Mouse (Mus musculus) hindbrain, embryonic 16.5 days (tissue): ENCODE measurements around the gene Snap25. TPM values are rescaled to one million over a fixed set of nuclear protein-coding genes. Genes with fewer than 3 reads are reported as not detected.

Experiments used
- ATAC-seq: fragments of 200-750 bp; cut with Nextera tagmentation; 2 replicates; pipeline ENCODE4 v1.8.0; 2017; ENCODE audit warnings: moderate TSS enrichment, moderate library complexity
- H3K27ac ChIP-seq: fragments of 300-500 bp; sonication (generic); 2 replicates; pipeline ENCODE4 v1.5.1; 2014; ENCODE audit warnings: low read depth, mild to moderate bottlenecking, control low read depth, low read length, moderate library complexity
- H3K27me3 ChIP-seq: fragments of 300-500 bp; sonication (generic); replicated peaks from 2 replicates; pipeline ENCODE4 v1.6.1; 2014; ENCODE audit warnings: low read length; ENCODE audit not compliant: control insufficient read depth, insufficient read depth
- H3K36me3 ChIP-seq: fragments of 300-500 bp; sonication (generic); 2 replicates; pipeline ENCODE4 v1.6.1; 2014; ENCODE audit warnings: mild to moderate bottlenecking, low read length, moderate library complexity, mixed read lengths; ENCODE audit not compliant: control insufficient read depth, insufficient read depth
- H3K4me1 ChIP-seq: fragments of 300-500 bp; sonication (generic); 2 replicates; pipeline ENCODE4 v1.6.1; 2014; ENCODE audit warnings: low read depth, low read length; ENCODE audit not compliant: control insufficient read depth, insufficient read depth
- H3K4me2 ChIP-seq: fragments of 300-500 bp; sonication (generic); 2 replicates; pipeline ENCODE4 v1.6.1; 2014; ENCODE audit warnings: mild to moderate bottlenecking, low read length, control low read depth, moderate library complexity
- H3K4me3 ChIP-seq: fragments of 300-500 bp; sonication (generic); 2 replicates; pipeline ENCODE4 v1.5.1; 2014; ENCODE audit warnings: mild to moderate bottlenecking, low read length, control low read depth, moderate library complexity
- H3K9ac ChIP-seq: fragments of 300-500 bp; sonication (generic); 2 replicates; pipeline ENCODE4 v1.6.1; 2014; ENCODE audit warnings: low read depth, mild to moderate bottlenecking, control low read depth, low read length, moderate library complexity
- H3K9me3 ChIP-seq: fragments of 300-500 bp; sonication (generic); 2 replicates; pipeline ENCODE4 v1.6.1; 2014; ENCODE audit warnings: mild to moderate bottlenecking, low read length, moderate library complexity; ENCODE audit not compliant: control insufficient read depth
- WGBS: fragments of 180-500 bp; shearing (Covaris S2); extraction: QIAGEN DNeasy Blood & Tissue Kit; methylation state at CpG from one replicate; pipeline ENCODE4 v1.1.7; 2014; 5-methylcytosine and 5-hydroxymethylcytosine counted together
- polyA plus RNA-seq: library from polyadenylated mRNA; unstranded; fragments of >200 nt; fragmentation: Nextera tagmentation; extraction: Ambion mirVana; gene quantifications from 2 replicates; pipeline ENCODE4 v1.2.1, GENCODE M21; 2015

Snap25 gene
- polyA plus RNA-seq, 1 experiment from 2014 or later: 326 TPM

DNA sequence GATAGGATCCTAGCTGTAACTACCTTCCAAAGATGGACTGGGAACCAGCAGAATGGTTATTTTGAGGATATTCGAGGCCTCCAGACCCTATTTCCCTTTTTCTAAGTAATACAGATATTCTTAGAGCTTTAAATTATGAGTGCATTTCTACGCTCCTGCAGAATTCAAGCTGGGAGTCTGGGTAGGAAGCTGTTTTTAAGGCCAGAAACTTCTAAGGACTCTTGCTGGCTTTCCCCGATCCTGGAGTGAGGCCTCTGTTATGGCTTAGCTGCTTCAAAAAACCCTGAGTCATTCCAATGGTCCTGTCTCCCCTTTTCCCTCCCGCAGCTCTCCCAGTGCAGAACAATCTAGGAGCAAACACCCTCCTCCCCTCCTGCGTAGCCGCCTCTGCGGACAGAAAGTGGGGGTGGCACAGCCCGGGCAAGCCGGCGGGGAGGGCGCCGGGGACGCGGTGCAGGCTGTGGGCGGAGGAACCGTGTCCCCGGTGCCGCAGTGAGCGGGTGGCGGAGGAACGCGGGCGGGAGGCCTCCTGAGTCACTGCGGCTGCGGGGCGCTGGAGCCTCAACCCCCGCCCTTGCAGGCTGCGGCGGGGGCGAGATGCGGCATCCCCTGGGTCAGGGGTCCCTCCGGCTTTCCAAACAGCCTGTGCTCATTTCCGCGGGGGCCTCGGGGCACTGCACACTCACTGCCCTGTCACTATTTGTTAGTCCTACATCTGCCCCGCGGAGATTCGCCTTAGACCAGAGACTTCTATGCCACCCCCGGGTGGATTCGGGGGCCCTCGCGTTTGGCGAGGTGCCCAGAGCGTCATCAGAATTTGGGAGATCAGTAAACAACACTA lies 34.7 kb upstream of the Snap25 start:
- Histone ChIP-seq H3K4me3 (peak overlapping the region; percentile 61), H3K9me3 (no peaks in the 10 kb centered on the region), H3K9ac (peak overlapping the region; percentile 77), H3K4me2 (peak overlapping the region; percentile 97), H3K4me1 (peaks cover 13% of the 10 kb centered on the region), H3K27ac (peak overlapping the region; percentile 85), H3K27me3 (no peaks in the 10 kb centered on the region), H3K36me3 (no peaks in the 10 kb centered on the region)
- peak; percentile 89 for ATAC-seq
- WGBS: 2% methylated on average over 41 of the region's 44 CpGs

DNA sequence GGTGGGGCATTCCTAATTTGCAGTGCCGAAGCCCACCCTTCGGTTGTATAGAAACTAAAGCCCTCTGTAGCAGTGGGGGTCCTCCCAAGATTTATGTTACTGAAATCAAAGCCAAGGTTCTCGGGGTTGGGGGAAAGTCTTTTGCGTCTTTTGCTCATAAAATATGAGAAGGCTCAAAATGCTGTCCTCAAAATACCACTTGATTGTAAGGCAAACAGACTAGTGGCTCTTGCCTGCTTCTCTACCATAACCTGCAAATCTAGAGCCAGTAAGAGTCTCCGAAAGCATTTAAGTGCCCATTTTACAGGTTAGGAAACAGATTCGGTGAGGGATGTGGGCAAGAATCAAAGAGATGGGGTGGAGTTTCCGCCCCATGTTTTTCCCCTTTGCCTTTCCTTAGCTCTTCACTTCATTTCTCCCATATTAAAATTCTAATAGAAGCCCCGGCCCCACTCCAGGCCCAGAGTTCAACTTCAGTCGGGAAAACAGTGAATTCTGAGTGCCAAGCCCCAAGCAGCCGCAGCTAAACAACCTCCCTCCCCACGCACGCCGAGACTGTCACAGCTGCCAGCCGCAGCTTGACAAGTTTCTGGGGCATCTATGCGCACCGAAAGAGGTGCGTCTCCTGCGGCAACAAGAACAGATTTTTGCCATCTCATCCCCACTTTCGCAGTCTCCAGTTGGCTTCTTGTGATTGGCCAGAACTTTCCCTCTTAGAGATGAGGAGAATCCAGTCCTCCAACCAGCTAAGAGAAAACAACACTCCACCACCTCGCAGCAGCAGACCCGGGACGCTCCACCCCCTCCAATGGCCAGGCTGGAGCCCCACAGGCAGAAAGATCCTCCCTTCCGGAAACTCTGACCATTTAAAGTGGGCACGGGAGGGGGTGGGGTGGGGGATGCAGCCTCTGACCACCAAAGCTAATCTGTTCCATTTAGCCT lies 33.7 kb upstream of the Snap25 start:
- Histone ChIP-seq H3K4me3 (peak overlapping the region; percentile 61), H3K9ac (peak overlapping the region; percentile 77), H3K36me3 (no peaks in the 10 kb centered on the region), H3K4me2 (peak overlapping the region; percentile 97), H3K27me3 (no peaks in the 10 kb centered on the region), H3K27ac (peak overlapping the region; percentile 85), H3K4me1 (peaks cover 13% of the 10 kb centered on the region), H3K9me3 (no peaks in the 10 kb centered on the region)
- ATAC-seq: peak; percentile 91
- WGBS: 1% methylated on average over 24 of the region's 24 CpGs

DNA sequence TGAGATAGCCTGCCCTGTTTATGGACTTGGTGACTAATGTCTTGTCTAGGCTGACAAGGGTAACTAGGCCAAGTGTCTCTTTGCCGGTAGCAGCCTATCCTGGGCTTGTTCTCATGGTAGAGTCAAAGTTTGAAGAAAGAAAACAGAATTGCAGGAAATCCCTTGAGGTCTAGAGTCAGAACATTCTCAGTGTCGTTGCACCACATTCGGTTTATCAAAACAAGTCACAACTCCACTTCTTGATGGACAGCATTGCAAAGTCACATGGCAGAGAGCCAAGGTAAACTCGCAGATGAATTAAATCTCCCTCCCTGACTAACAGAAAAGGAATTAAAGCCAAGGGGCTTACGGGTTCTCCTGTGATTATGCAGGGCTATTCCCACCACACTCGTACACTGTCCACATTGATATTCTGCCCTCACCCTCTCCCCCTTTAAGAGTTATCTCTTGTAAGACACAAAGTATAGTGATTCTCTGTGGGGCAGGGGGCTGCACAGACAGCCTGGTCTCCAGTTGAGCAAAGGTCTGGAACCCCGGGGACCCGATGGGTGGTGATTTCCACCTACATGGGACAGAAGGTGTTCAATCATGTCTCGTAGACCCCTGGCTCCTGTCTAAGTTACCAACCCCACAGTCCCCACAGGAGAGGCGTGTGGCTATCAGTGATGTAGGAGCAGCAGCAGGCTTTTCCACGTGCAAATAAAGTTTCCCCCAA lies 30.9 kb upstream of the Snap25 start:
- ATAC-seq: no peak
- H3K4me2 ChIP-seq: no peak overlapping the region
- H3K9ac ChIP-seq: no peak overlapping the region
- no peaks in the 10 kb centered on the region for H3K36me3 ChIP-seq
- no peak overlapping the region for H3K27ac ChIP-seq
- H3K27me3 ChIP-seq: no peaks in the 10 kb centered on the region
- 67% methylated on average over 11 of the region's 11 CpGs for WGBS
- no peaks in the 10 kb centered on the region for H3K9me3 ChIP-seq
- H3K4me1 ChIP-seq: peaks cover 13% of the 10 kb centered on the region
- no peak overlapping the region for H3K4me3 ChIP-seq

DNA sequence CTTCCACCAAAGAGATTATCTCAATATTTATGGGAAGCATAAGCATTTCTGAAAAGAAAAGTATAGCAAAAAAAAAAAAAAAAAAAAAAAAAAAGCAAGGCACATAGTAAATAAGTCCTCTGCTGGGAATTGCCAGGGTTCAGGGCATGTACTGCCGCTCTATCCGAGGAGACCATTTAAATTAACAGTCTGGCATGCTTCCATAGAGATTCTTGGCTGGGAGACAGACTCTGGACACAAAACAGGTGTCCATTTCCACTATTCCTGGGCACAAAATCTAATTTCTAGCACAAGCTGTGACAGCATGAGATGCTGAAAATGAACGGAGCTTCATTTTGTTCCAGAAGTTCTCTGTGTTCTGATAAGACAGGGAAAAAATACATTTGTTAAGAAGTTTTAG lies 27.1 kb upstream of the Snap25 start:
- no peak overlapping the region for H3K4me3 ChIP-seq
- H3K9ac ChIP-seq: no peak overlapping the region
- H3K27me3 ChIP-seq: no peaks in the 10 kb centered on the region
- WGBS: 50% methylated on average over 3 of the region's 3 CpGs
- no peak overlapping the region for H3K27ac ChIP-seq
- H3K9me3 ChIP-seq: no peaks in the 10 kb centered on the region
- ATAC-seq: peak; percentile 37; the same call in 1 of the 2 replicates
- H3K36me3 ChIP-seq: no peaks in the 10 kb centered on the region
- no peak overlapping the region for H3K4me2 ChIP-seq
- H3K4me1 ChIP-seq: no peaks in the 10 kb centered on the region

DNA sequence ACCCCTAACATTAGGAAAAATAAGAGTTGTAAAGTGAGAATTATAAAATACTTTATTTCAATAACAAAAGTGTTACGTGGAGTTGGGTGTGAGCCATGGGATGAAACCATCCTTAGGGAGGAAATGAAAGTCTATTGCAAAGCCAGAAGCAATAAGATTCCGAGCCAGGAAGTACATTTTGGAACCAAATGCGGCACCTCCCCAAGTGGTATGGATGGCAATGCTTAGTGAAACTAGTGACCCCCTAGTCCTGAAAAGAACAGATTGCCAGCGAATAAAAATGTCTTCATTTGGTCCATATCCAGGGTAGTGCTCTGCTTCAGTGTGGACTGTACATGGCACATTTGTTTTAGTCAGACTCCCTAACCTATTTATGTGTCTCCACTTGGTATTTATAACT lies 25.9 kb upstream of the Snap25 start:
- WGBS: 80% methylated on average over 4 of the region's 4 CpGs
- no peaks in the 10 kb centered on the region for H3K9me3 ChIP-seq
- H3K9ac ChIP-seq: no peak overlapping the region
- H3K36me3 ChIP-seq: no peaks in the 10 kb centered on the region
- no peak overlapping the region for H3K4me3 ChIP-seq
- no peaks in the 10 kb centered on the region; the same call in 1 of the 2 replicates for H3K4me1 ChIP-seq
- H3K27ac ChIP-seq: no peak overlapping the region
- ATAC-seq: no peak
- H3K27me3 ChIP-seq: no peaks in the 10 kb centered on the region
- no peak overlapping the region for H3K4me2 ChIP-seq

DNA sequence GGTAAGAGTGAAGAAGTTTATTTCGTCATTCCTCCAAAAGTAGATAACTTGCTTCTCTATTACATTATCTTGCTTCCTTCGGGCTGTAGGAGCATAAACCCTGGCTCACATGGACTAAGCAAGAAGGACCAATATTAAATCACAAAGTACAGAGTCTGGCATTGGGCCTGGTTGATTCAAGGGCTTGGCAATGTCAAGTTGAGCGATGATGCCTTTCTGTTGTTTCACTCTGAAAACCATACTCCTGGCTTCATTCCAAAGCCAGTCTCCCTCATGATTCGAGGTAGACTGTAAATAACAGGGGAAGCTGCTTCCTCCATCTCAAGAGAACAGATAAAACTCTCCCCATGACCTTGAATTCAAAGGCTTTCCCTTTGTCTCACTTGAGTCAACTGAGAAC lies 23.8 kb upstream of the Snap25 start:
- WGBS: 67% methylated on average over 4 of the region's 4 CpGs
- no peak for ATAC-seq

DNA sequence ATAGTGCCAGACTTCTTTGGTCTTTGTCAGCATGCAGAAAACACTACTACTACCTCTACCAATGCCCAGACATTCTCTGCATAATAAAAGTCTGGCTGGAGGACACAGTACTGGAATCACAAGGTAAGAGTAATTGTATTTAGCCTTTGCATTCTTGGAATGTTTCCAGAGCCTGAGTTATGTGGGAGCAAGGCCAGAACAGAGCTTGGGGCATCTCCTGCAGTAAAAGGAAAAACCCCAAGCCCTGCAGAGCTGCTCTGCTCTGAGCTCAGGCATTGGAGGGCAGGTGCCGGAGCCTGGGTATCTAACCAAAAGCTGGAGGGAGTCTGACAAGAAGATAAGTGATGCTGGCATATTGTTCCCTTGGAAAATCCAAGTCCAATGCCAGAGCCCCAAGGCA lies 21.6 kb upstream of the Snap25 start:
- H3K4me1 ChIP-seq: no peaks in the 10 kb centered on the region; the same call in 1 of the 2 replicates
- H3K9ac ChIP-seq: no peak overlapping the region
- no peaks in the 10 kb centered on the region for H3K27me3 ChIP-seq
- H3K27ac ChIP-seq: no peak overlapping the region
- no peaks in the 10 kb centered on the region for H3K36me3 ChIP-seq
- 72% methylated on average over 1 of the region's 1 CpGs for WGBS
- H3K9me3 ChIP-seq: no peaks in the 10 kb centered on the region
- no peak overlapping the region for H3K4me2 ChIP-seq
- no peak overlapping the region for H3K4me3 ChIP-seq
- ATAC-seq: no peak

More for the DNA sequence above, 23.8 kb upstream of the Snap25 start:
- no peaks in the 10 kb centered on the region for H3K36me3 ChIP-seq
- no peaks in the 10 kb centered on the region for H3K9me3 ChIP-seq
- no peaks in the 10 kb centered on the region; the same call in 1 of the 2 replicates for H3K4me1 ChIP-seq
- no peak overlapping the region for H3K4me2 ChIP-seq
- H3K27ac ChIP-seq: no peak overlapping the region
- no peak overlapping the region for H3K4me3 ChIP-seq
- no peaks in the 10 kb centered on the region for H3K27me3 ChIP-seq
- H3K9ac ChIP-seq: no peak overlapping the region

DNA sequence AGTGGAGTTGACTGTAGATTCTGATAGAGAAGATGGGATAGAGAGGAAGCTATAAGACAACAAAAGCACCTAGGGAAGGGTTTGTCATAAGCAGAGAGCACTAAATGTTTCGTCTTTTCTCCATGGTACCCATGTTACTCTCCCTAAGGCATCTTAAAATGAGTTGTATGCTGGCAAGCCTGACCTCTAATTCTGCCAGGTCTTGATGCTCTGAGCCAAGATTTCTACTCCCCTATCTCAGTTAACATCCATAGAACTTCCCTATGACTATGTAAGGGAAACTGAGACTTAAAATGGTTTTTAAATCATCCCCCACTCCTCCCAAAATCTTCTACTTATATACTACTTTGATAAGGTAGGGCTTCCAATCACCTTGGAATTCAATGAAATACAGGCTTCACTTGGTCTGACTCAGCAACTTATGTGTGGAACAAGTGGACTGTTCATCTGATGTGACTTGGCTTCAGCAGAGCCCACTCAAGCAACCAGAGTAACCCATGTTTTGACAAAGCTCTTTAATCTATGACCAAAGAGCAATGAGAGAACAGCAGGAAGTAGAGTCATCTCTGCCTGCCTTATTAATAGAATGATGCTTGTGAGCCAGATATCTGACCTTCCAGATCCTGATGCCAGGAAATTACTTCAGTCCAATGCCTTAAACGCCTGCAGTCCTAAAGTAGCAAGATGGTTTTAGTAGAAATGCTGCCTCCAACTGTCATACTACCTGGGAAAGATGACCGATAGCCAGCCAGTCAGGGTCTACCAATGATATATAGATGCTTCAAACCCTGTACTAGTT lies 13.6 kb upstream of the Snap25 start:
- no peak overlapping the region for H3K9ac ChIP-seq

More for the DNA sequence above, 13.6 kb upstream of the Snap25 start:
- Histone ChIP-seq H3K4me3 (no peak overlapping the region), H3K27ac (no peak overlapping the region), H3K9me3 (no peaks in the 10 kb centered on the region), H3K4me2 (no peak overlapping the region), H3K36me3 (no peaks in the 10 kb centered on the region), H3K4me1 (no peaks in the 10 kb centered on the region), H3K27me3 (no peaks in the 10 kb centered on the region)
- WGBS: 80% methylated on average over 3 of the region's 3 CpGs
- ATAC-seq: no peak
